Mouse (Mus musculus): ENCODE measurements around the gene Cdk17. TPM values are rescaled to one million over a fixed set of nuclear protein-coding genes. Genes with fewer than 3 reads are reported as not detected.

Cdk17 gene
- polyA plus RNA-seq, 1 experiment from 2014 or later: 13.6 TPM

- no peaks in the 10 kb centered on the region for H3K4me1 ChIP-seq (replicated peaks)
- H3K27ac ChIP-seq: no peak overlapping the region
- ATAC-seq: no peak
- 48% methylated on average over 3 of the region's 3 CpGs for WGBS
- no peaks in the 10 kb centered on the region for H3K9me3 ChIP-seq
- H3K27me3 ChIP-seq (replicated peaks): no peaks in the 10 kb centered on the region
- no peak overlapping the region for H3K4me2 ChIP-seq (replicated peaks)
- H3K4me3 ChIP-seq (replicated peaks): no peak overlapping the region
- no peaks in the 10 kb centered on the region for H3K36me3 ChIP-seq
- H3K9ac ChIP-seq: no peak overlapping the region
Observed at GRCm38 (mm10) chr10:93126025-93126424, 34.6 kb upstream of the Cdk17 start.

- Histone ChIP-seq H3K4me1 (replicated peaks) (no peaks in the 10 kb centered on the region), H3K27me3 (replicated peaks) (no peaks in the 10 kb centered on the region), H3K9me3 (no peaks in the 10 kb centered on the region), H3K36me3 (no peaks in the 10 kb centered on the region), H3K9ac (no peak overlapping the region), H3K27ac (no peak overlapping the region), H3K4me2 (replicated peaks) (no peak overlapping the region), H3K4me3 (replicated peaks) (no peak overlapping the region)
- WGBS: 85% methylated on average over 2 of the region's 2 CpGs
- no peak for ATAC-seq
Observed at GRCm38 (mm10) chr10:93128566-93128965, 32.1 kb upstream of the Cdk17 start.

- H3K27me3 ChIP-seq (replicated peaks): no peaks in the 10 kb centered on the region
- 78% methylated on average over 1 of the region's 1 CpGs for WGBS
- H3K4me1 ChIP-seq (replicated peaks): no peaks in the 10 kb centered on the region
- H3K27ac ChIP-seq: no peak overlapping the region
- H3K9me3 ChIP-seq: no peaks in the 10 kb centered on the region
- no peak overlapping the region for H3K9ac ChIP-seq
- no peak overlapping the region for H3K4me3 ChIP-seq (replicated peaks)
- no peak for ATAC-seq
- H3K36me3 ChIP-seq: no peaks in the 10 kb centered on the region
- no peak overlapping the region for H3K4me2 ChIP-seq (replicated peaks)
Observed at GRCm38 (mm10) chr10:93129345-93129744, 31.3 kb upstream of the Cdk17 start.

- H3K4me3 ChIP-seq (replicated peaks): no peak overlapping the region
- no peaks in the 10 kb centered on the region for H3K9me3 ChIP-seq
- H3K9ac ChIP-seq: no peak overlapping the region
- 76% methylated on average over 9 of the region's 9 CpGs for WGBS
- ATAC-seq: no peak
- H3K36me3 ChIP-seq: no peaks in the 10 kb centered on the region
- H3K4me2 ChIP-seq (replicated peaks): no peak overlapping the region
- H3K27ac ChIP-seq: no peak overlapping the region
- no peaks in the 10 kb centered on the region for H3K27me3 ChIP-seq (replicated peaks)
- H3K4me1 ChIP-seq (replicated peaks): no peaks in the 10 kb centered on the region
Observed at GRCm38 (mm10) chr10:93129904-93130455, 30.7 kb upstream of the Cdk17 start.

GRCm38 (mm10) chr10:93130456-93130940, 30.2 kb upstream of the Cdk17 start:
- no peak overlapping the region for H3K4me2 ChIP-seq (replicated peaks)
- no peak overlapping the region for H3K4me3 ChIP-seq (replicated peaks)
- WGBS: 54% methylated on average over 10 of the region's 10 CpGs
- H3K27ac ChIP-seq: peak overlapping the region; percentile 48; the same call in 1 of the 2 replicates
- H3K36me3 ChIP-seq: no peaks in the 10 kb centered on the region
- H3K9me3 ChIP-seq: no peaks in the 10 kb centered on the region
- no peaks in the 10 kb centered on the region for H3K27me3 ChIP-seq (replicated peaks)
- H3K4me1 ChIP-seq (replicated peaks): no peaks in the 10 kb centered on the region
- H3K9ac ChIP-seq: no peak overlapping the region
- ATAC-seq: no peak

GRCm38 (mm10) chr10:93131865-93132566, 28.7 kb upstream of the Cdk17 start:
- Histone ChIP-seq H3K4me1 (replicated peaks) (no peaks in the 10 kb centered on the region), H3K9ac (no peak overlapping the region), H3K4me2 (replicated peaks) (no peak overlapping the region), H3K36me3 (no peaks in the 10 kb centered on the region), H3K27ac (no peak overlapping the region), H3K9me3 (no peaks in the 10 kb centered on the region), H3K4me3 (replicated peaks) (no peak overlapping the region), H3K27me3 (replicated peaks) (no peaks in the 10 kb centered on the region)
- ATAC-seq: no peak
- WGBS: 88% methylated on average over 9 of the region's 9 CpGs

GRCm38 (mm10) chr10:93138730-93139129, 21.9 kb upstream of the Cdk17 start:
- Histone ChIP-seq H3K4me2 (replicated peaks) (no peak overlapping the region), H3K27me3 (replicated peaks) (no peaks in the 10 kb centered on the region), H3K4me3 (replicated peaks) (no peak overlapping the region), H3K36me3 (no peaks in the 10 kb centered on the region), H3K4me1 (replicated peaks) (no peaks in the 10 kb centered on the region), H3K27ac (no peak overlapping the region), H3K9me3 (no peaks in the 10 kb centered on the region), H3K9ac (no peak overlapping the region)
- ATAC-seq: no peak
- WGBS: 76% methylated on average over 3 of the region's 3 CpGs

- WGBS: 54% methylated on average over 4 of the region's 4 CpGs
- no peak for ATAC-seq
Observed at GRCm38 (mm10) chr10:93140778-93141177, 19.9 kb upstream of the Cdk17 start.

GRCm38 (mm10) chr10:93142600-93143284, 17.9 kb upstream of the Cdk17 start:
- Histone ChIP-seq H3K27me3 (replicated peaks) (no peaks in the 10 kb centered on the region), H3K4me2 (replicated peaks) (peak overlapping the region; percentile 47; the same call in 1 of the 2 replicates), H3K27ac (no peak overlapping the region), H3K36me3 (no peaks in the 10 kb centered on the region), H3K4me3 (replicated peaks) (no peak overlapping the region), H3K4me1 (replicated peaks) (no peaks in the 10 kb centered on the region), H3K9ac (no peak overlapping the region), H3K9me3 (no peaks in the 10 kb centered on the region)
- 37% methylated on average over 8 of the region's 8 CpGs for WGBS
- no peak for ATAC-seq

More at GRCm38 (mm10) chr10:93140778-93141177, 19.9 kb upstream of the Cdk17 start:
- no peak overlapping the region for H3K9ac ChIP-seq
- H3K4me2 ChIP-seq (replicated peaks): no peak overlapping the region
- H3K4me3 ChIP-seq (replicated peaks): no peak overlapping the region
- H3K9me3 ChIP-seq: no peaks in the 10 kb centered on the region
- no peak overlapping the region for H3K27ac ChIP-seq
- no peaks in the 10 kb centered on the region for H3K27me3 ChIP-seq (replicated peaks)
- H3K4me1 ChIP-seq (replicated peaks): no peaks in the 10 kb centered on the region
- H3K36me3 ChIP-seq: no peaks in the 10 kb centered on the region

GRCm38 (mm10) chr10:93143285-93143985, 17.2 kb upstream of the Cdk17 start:
- Histone ChIP-seq H3K9ac (no peak overlapping the region), H3K4me3 (replicated peaks) (no peak overlapping the region), H3K27me3 (replicated peaks) (no peaks in the 10 kb centered on the region), H3K4me1 (replicated peaks) (no peaks in the 10 kb centered on the region), H3K27ac (no peak overlapping the region), H3K36me3 (no peaks in the 10 kb centered on the region), H3K4me2 (replicated peaks) (peak overlapping the region; percentile 47), H3K9me3 (no peaks in the 10 kb centered on the region)
- ATAC-seq: peak; percentile 75; the same call in 1 of the 2 replicates
- WGBS: 17% methylated on average over 18 of the region's 18 CpGs

- H3K36me3 ChIP-seq: no peaks in the 10 kb centered on the region
- H3K4me2 ChIP-seq (replicated peaks): no peak overlapping the region
- 55% methylated on average over 6 of the region's 6 CpGs for WGBS
- H3K9me3 ChIP-seq: no peaks in the 10 kb centered on the region
- H3K4me1 ChIP-seq (replicated peaks): no peaks in the 10 kb centered on the region
- no peak overlapping the region for H3K9ac ChIP-seq
- no peaks in the 10 kb centered on the region for H3K27me3 ChIP-seq (replicated peaks)
- 0 out of 2 replicates have a peak, but pooled peaks have one; percentile 8 for ATAC-seq
- no peak overlapping the region for H3K27ac ChIP-seq
- no peak overlapping the region for H3K4me3 ChIP-seq (replicated peaks)
Observed at GRCm38 (mm10) chr10:93143986-93144314, 16.7 kb upstream of the Cdk17 start.

GRCm38 (mm10) chr10:93144579-93144978, 16.1 kb upstream of the Cdk17 start:
- H3K4me1 ChIP-seq (replicated peaks): no peaks in the 10 kb centered on the region
- H3K4me2 ChIP-seq (replicated peaks): no peak overlapping the region
- H3K9me3 ChIP-seq: no peaks in the 10 kb centered on the region
- H3K27ac ChIP-seq: no peak overlapping the region
- H3K4me3 ChIP-seq (replicated peaks): no peak overlapping the region
- 66% methylated on average over 1 of the region's 1 CpGs for WGBS
- ATAC-seq: no peak
- H3K36me3 ChIP-seq: no peaks in the 10 kb centered on the region
- H3K27me3 ChIP-seq (replicated peaks): no peaks in the 10 kb centered on the region
- H3K9ac ChIP-seq: no peak overlapping the region

Measured in intestine, embryonic 15.5 days (tissue).